Mouse (Mus musculus) limb, embryonic 11.5 days (tissue): Measurements from ENCODE around the gene Atxn1. TPM values are rescaled to one million over a fixed set of nuclear protein-coding genes. Genes with fewer than 3 reads are reported as not detected.

Source experiments
- ATAC-seq: fragments of 200-750 bp; cut with Nextera tagmentation; 2 replicates; pipeline ENCODE4 v1.8.0; 2017; ENCODE audit warnings: low read depth; ENCODE audit not compliant: insufficient number of reproducible peaks, low FRiP score, low TSS enrichment
- DNase-seq: peaks from one replicate; pipeline ENCODE4 v3.0.0-alpha.2; 2015; ENCODE audit warnings: low spot score
- H3K27ac ChIP-seq: fragments of 300-500 bp; sonication (generic); replicated peaks from 2 replicates; pipeline ENCODE4 v1.5.1; 2014; ENCODE audit warnings: low read depth, mild to moderate bottlenecking, low read length
- H3K27me3 ChIP-seq: fragments of 300-500 bp; sonication (generic); 2 replicates; pipeline ENCODE4 v1.6.1; 2014; ENCODE audit warnings: mild to moderate bottlenecking, low read length, mixed read lengths; ENCODE audit not compliant: control insufficient read depth, insufficient read depth
- H3K36me3 ChIP-seq: fragments of 300-500 bp; sonication (generic); 2 replicates; pipeline ENCODE4 v1.6.1; 2014; ENCODE audit warnings: mild to moderate bottlenecking, low read length, moderate library complexity, mixed read lengths; ENCODE audit not compliant: control insufficient read depth, insufficient read depth
- H3K4me1 ChIP-seq: fragments of 300-500 bp; sonication (generic); 2 replicates; pipeline ENCODE4 v1.6.1; 2014; ENCODE audit warnings: low read length, mixed read lengths; ENCODE audit not compliant: control insufficient read depth, insufficient read depth
- H3K4me2 ChIP-seq: fragments of 300-500 bp; sonication (generic); 2 replicates; pipeline ENCODE4 v1.6.1; 2014; ENCODE audit warnings: low read depth, mild to moderate bottlenecking, moderate library complexity; ENCODE audit not compliant: severe bottlenecking
- H3K4me3 ChIP-seq: fragments of 300-500 bp; sonication (generic); 2 replicates; pipeline ENCODE4 v1.5.1; 2014; ENCODE audit warnings: low read depth, low read length
- H3K9ac ChIP-seq: fragments of 300-500 bp; sonication (generic); 2 replicates; pipeline ENCODE4 v1.6.1; 2014; ENCODE audit warnings: mild to moderate bottlenecking, low read length
- H3K9me3 ChIP-seq: fragments of 300-500 bp; sonication (generic); 2 replicates; pipeline ENCODE4 v1.6.1; 2016; ENCODE audit warnings: low read length; ENCODE audit not compliant: control insufficient read depth
- WGBS: fragments of 180-500 bp; shearing (Covaris S2); extraction: QIAGEN DNeasy Blood & Tissue Kit; methylation state at CpG from one replicate; pipeline ENCODE4 v1.1.7; 2014; 5-methylcytosine and 5-hydroxymethylcytosine counted together
- polyA plus RNA-seq: library from polyadenylated mRNA; unstranded; fragments of >200 nt; fragmentation: Nextera tagmentation; extraction: Ambion mirVana; gene quantifications from 2 replicates; pipeline ENCODE4 v1.2.1, GENCODE M21; 2014

Gene Atxn1
- polyA plus RNA-seq, 1 experiment from 2014 or later = 1.5 TPM

GRCm38 (mm10) chr13:45507274-45508229, 457.3 kb downstream of the Atxn1 start, which contains the start of gene Gmpr:
TSS of gene Gmpr (plus strand) at chr13:45507444.
- under 1% methylated on average over 61 of the region's 63 CpGs for WGBS
- ATAC-seq (peak; percentile 80), DNase-seq (peak; percentile 79)
- Histone ChIP-seq H3K4me2 (peak within 1 kb of the TSS; percentile 61), H3K27me3 (no peaks in the 10 kb centered on the region), H3K27ac (no peak within 1 kb of the TSS), H3K36me3 (no peaks in the 10 kb centered on the region), H3K9me3 (no peaks in the 10 kb centered on the region), H3K9ac (peak within 1 kb of the TSS; percentile 42), H3K4me3 (peak within 1 kb of the TSS; percentile 34), H3K4me1 (peaks cover 7% of the 10 kb centered on the region)

GRCm38 (mm10) chr13:45505546-45505945, 459.3 kb downstream of the Atxn1 start:
- Histone ChIP-seq H3K9me3 (no peaks in the 10 kb centered on the region), H3K4me1 (peaks cover 7% of the 10 kb centered on the region), H3K4me3 (no peak overlapping the region), H3K36me3 (no peaks in the 10 kb centered on the region), H3K27ac (no peak overlapping the region), H3K9ac (no peak overlapping the region), H3K4me2 (no peak overlapping the region), H3K27me3 (no peaks in the 10 kb centered on the region)
- ATAC-seq (no peak), DNase-seq (no peak)
- WGBS = 93% methylated on average over 3 of the region's 3 CpGs

GRCm38 (mm10) chr13:45502791-45503190, 462.0 kb downstream of the Atxn1 start:
- WGBS = 89% methylated on average over 5 of the region's 5 CpGs

GRCm38 (mm10) chr13:45499906-45500305, 464.9 kb downstream of the Atxn1 start:
- DNase-seq (no peak), ATAC-seq (no peak)
- no peak overlapping the region for H3K4me2 ChIP-seq
- H3K4me3 ChIP-seq = no peak overlapping the region
- no peak overlapping the region for H3K9ac ChIP-seq
- no peak overlapping the region for H3K27ac ChIP-seq
- H3K27me3 ChIP-seq = no peaks in the 10 kb centered on the region
- H3K9me3 ChIP-seq = no peaks in the 10 kb centered on the region
- H3K4me1 ChIP-seq = no peaks in the 10 kb centered on the region
- H3K36me3 ChIP-seq = no peaks in the 10 kb centered on the region
- 92% methylated on average over 3 of the region's 3 CpGs for WGBS

More at GRCm38 (mm10) chr13:45502791-45503190, 462.0 kb downstream of the Atxn1 start:
- H3K9ac ChIP-seq = no peak overlapping the region
- DNase-seq (no peak), ATAC-seq (no peak)
- no peaks in the 10 kb centered on the region for H3K27me3 ChIP-seq
- H3K4me1 ChIP-seq = no peaks in the 10 kb centered on the region
- H3K9me3 ChIP-seq = no peaks in the 10 kb centered on the region
- H3K4me3 ChIP-seq = no peak overlapping the region
- no peaks in the 10 kb centered on the region for H3K36me3 ChIP-seq
- H3K4me2 ChIP-seq = no peak overlapping the region
- no peak overlapping the region for H3K27ac ChIP-seq
